24 mouse cellular contexts compared by ENCODE assay signal in genomic region chr10:41626996-41627395, GRCm38 (mm10).
"Had no signal": no experiment of that assay in that cellular context is flagged by ENCODE, and none has a peak within 500 bp of the region (broad histone marks: within the 10 kb centered on the region; RNA-seq: fewer than 3 reads in every experiment).

No protein-coding gene starts in this region.

- H3K9ac ChIP-seq: embryonic facial prominence, embryonic 12.5 days; embryonic facial prominence, embryonic 13.5 days; embryonic facial prominence, embryonic 15.5 days; forebrain, embryonic 12.5 days; forebrain, embryonic 13.5 days; forebrain, embryonic 15.5 days; forebrain, postnatal 0 days had no signal

- H3K4me1 ChIP-seq: embryonic facial prominence, embryonic 10.5 days; embryonic facial prominence, embryonic 12.5 days; embryonic facial prominence, embryonic 13.5 days; embryonic facial prominence, embryonic 15.5 days; forebrain, embryonic 10.5 days; forebrain, embryonic 12.5 days; forebrain, embryonic 13.5 days; forebrain, embryonic 15.5 days; heart, embryonic 10.5 days had no signal

- H3K4me3 ChIP-seq: embryonic facial prominence, embryonic 10.5 days; embryonic facial prominence, embryonic 12.5 days; embryonic facial prominence, embryonic 13.5 days; embryonic facial prominence, embryonic 15.5 days; erythroblast, embryonic 14.5 days; forebrain, embryonic 10.5 days; forebrain, embryonic 12.5 days; forebrain, embryonic 13.5 days; forebrain, embryonic 15.5 days; gastrocnemius, adult 2 months; heart, adult 2 months; heart, embryonic 10.5 days had no signal

- H3K27me3 ChIP-seq: embryonic facial prominence, embryonic 12.5 days; embryonic facial prominence, embryonic 13.5 days; embryonic facial prominence, embryonic 15.5 days; forebrain, embryonic 12.5 days; forebrain, embryonic 13.5 days; forebrain, embryonic 15.5 days had no signal

- H3K9me3 ChIP-seq: embryonic facial prominence, embryonic 10.5 days; embryonic facial prominence, embryonic 12.5 days; embryonic facial prominence, embryonic 13.5 days; embryonic facial prominence, embryonic 15.5 days; forebrain, embryonic 10.5 days; forebrain, embryonic 12.5 days; forebrain, embryonic 13.5 days; forebrain, embryonic 15.5 days; heart, embryonic 10.5 days had no signal

- H3K27ac ChIP-seq: embryonic facial prominence, embryonic 10.5 days; embryonic facial prominence, embryonic 12.5 days; embryonic facial prominence, embryonic 13.5 days; embryonic facial prominence, embryonic 15.5 days; forebrain, embryonic 10.5 days; forebrain, embryonic 12.5 days; forebrain, embryonic 13.5 days; forebrain, embryonic 15.5 days; gastrocnemius, adult 2 months; heart, adult 2 months; heart, embryonic 10.5 days had no signal

- DNase-seq: cerebellum, adult 9-11 months; cerebellum, postnatal 10 days; cerebellum, postnatal 14 days; cerebellum, postnatal 25 days; cerebellum, postnatal 36 days; embryo, embryonic 11 days; forebrain, postnatal 0 days; gastrocnemius, adult 2 months; gastrocnemius, postnatal 10 days; gastrocnemius, postnatal 14 days; gastrocnemius, postnatal 25 days; gastrocnemius, postnatal 36 days; heart, adult 18-20 months; heart, adult 2 months had no signal

- H3K36me3 ChIP-seq: embryonic facial prominence, embryonic 10.5 days; embryonic facial prominence, embryonic 12.5 days; embryonic facial prominence, embryonic 13.5 days; embryonic facial prominence, embryonic 15.5 days; forebrain, embryonic 10.5 days; forebrain, embryonic 12.5 days; forebrain, embryonic 15.5 days; heart, embryonic 10.5 days had no signal
